Mouse (Mus musculus): ENCODE results near the gene Slx1b. TPM values are rescaled to one million over a fixed set of nuclear protein-coding genes. Genes with fewer than 3 reads are reported as not detected.

Slx1b gene
- 7.5 TPM for total RNA-seq (2023)

DNA sequence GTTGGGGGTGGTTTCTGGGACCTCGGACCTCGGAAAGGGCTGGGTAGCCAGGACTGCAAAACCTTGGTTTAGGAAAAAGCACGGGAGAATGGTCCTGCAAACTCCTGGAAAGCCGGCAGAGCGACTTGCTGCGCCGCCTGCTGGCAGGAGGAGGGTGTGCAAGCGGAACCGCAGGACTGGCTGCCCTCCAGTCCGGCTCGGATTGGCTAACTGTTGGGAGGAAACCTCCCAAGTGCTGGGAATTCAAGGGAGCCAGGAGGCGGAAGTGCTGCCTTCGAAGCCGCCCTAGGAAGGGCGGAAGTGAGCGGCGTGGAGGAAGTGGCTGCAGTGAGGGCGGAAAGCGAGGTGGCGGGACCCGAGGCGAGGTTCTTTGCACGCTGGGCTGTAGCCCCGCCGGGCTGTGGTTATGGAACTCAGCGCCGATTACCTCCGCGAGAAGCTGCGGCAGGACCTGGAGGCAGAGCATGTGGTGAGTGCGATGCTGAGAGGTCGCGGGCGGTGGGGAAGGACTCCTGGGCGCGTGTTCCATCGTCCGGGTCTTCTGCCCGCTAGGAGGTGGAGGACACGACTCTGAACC lies at the start of gene Slx1b:
Gene Slx1b (minus strand): TSS at position 154 of the 577 bp plus-strand sequence.

DNA sequence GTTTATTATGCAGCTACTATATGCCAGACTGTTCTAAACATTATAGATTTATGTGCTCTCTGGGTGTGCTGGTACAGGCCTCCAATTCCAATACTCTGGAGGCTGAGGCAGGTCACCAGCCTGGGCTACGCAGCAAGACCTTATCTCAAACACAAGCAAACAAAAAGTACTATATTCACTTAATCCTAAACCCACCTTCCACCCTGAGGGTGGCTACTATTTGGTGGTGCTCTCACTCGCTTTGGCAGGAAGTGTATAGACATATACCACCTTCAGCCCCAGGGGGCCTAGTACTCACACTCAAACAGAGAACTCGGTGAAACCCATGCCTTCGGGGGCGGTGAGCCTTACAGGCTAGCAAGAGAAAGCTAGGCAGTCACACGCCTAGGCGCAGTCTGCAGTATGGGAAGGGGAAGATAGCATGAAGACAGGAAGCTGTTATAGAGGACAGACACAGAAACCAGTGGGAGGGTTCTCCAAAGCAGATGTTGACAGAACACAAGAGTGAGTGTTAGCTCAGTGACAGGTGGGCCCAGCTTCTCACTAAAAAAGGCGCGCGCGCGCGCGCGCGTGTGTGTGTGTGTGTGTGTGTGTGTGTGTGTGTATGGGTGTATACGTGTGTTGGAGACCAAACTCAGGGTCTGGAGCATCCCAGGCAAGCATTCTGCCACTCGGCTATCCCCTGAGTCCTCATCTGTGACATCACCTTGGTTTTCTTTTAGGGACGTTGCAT lies 12.0 kb upstream of the Slx1b start, which contains the start of gene Coro1a:
Gene Coro1a (minus strand): TSS at position 346 of the 733 bp plus-strand sequence.

DNA sequence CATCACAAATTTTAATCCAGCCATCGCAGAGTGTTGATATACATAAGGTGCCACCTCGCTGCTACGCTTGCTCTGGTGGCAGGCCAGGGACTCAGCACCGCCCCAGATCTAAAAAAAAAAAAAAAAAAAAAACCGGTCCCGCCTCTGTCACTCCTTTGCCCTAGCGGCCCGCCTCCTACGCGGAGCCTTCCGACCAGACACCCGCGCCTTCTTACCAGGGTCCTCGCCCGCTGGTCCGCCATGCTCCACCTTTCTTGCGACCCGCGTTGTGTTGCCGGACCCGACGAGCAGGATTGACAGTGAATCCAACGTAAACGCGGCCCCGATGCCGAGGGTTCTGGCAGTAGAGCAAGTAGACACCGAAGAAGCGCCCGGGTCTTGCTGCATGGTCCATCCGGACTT lies 373 bp downstream of the Slx1b start, which contains the start of gene Bola2:
Gene Bola2 (plus strand): TSS at position 192 of the 402 bp plus-strand sequence.

DNA sequence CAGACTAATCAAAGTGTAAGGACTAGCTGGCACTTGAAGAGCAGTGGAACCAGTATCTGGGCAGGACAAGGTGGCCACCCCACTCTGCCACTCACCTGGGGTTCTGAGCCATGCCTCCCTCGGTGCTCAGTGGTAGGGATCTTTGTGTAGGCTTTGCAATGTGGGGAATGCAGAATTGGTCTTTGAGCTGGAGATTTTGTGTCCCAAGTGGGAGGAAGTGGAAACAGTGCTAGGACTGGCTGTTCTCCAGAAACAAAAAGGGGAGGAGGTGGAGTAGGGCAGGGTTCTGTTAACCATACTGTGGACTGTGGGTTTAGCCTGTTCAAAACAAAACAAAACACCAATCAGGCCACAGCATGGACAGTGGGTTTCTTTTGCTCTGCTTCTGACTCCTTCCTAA lies 19.4 kb downstream of the Slx1b start, which contains the start of gene Sult1a1:
Gene Sult1a1 (minus strand): TSS at position 226 of the 400 bp plus-strand sequence.

DNA sequence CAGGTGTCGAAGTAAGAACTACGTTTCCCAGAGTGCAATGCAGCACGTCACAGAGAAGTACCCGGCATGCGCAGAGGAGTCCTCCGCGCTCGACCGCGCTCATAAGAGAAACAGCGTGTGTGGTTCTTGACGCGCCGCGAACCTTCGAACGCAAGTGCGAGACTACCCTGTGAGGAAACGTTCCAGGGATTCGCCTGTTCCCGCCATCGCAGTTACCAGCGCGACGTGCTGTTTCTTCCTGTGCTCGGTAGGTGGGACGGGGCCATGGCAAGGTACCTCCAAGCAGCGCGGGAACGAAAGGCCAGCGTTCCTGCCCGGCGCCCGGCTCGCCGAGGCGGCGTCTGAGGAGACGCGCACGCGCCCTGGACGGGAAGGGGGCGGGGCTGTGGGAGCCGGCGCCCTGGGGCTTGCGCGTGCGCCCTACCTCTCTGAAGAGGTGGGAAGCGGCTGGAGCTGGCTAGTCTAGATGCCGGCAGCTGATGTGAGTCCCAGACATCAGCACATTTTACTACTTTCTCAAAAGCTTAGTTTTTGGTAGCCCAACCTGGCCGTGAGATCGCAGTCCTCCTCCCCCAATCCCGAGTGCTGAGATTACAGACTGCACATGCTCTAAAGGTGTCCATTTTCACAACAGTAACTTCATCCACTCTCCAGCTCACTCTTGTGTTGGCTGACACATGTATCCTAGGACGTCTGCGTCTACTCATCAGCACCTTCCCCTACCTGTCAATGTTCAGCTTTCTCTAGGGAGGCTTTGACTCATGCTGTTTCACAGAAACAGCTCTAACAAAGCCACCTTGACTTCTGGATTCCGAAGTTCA lies 46.1 kb downstream of the Slx1b start, which contains the start of gene Sgf29:
Gene Sgf29 (plus strand): TSS at position 79 of the 821 bp plus-strand sequence.

Other genes with a start within 250 kb of the Slx1b start
- gene Atp2a1, start 232.7 kb downstream of the Slx1b start, total RNA-seq (2023), result 1.3 TPM
- gene Sh2b1, start 220.4 kb downstream of the Slx1b start, total RNA-seq (2023), result 93.6 TPM
- 43.1 TPM for gene Tufm, start 208.4 kb downstream of the Slx1b start, total RNA-seq (2023)
- 201 TPM for gene Atxn2l, start 192.3 kb downstream of the Slx1b start, total RNA-seq (2023)
- gene Eif3c, start 129.4 kb downstream of the Slx1b start, total RNA-seq (2023), result 132 TPM
- gene Apobr, start 110.8 kb downstream of the Slx1b start, total RNA-seq (2023), result 3.3 TPM
- 99.4 TPM for gene Cln3, start 110.0 kb downstream of the Slx1b start, total RNA-seq (2023)
- gene Il27, start 100.8 kb downstream of the Slx1b start, total RNA-seq (2023), result not detected
- gene Nupr1, start 64.9 kb downstream of the Slx1b start, total RNA-seq (2023), result not detected
- gene Sgf29, start 46.5 kb downstream of the Slx1b start, total RNA-seq (2023), result 56.0 TPM
- not detected for gene Sult1a1, start 19.4 kb downstream of the Slx1b start, total RNA-seq (2023)
- gene Bola2, start 383 bp downstream of the Slx1b start, total RNA-seq (2023), result 174 TPM
- 1,247 TPM for gene Coro1a, start 12.0 kb upstream of the Slx1b start, total RNA-seq (2023)
- gene Mapk3, start 63.8 kb upstream of the Slx1b start, total RNA-seq (2023), result 42.7 TPM
- gene Gdpd3, start 70.5 kb upstream of the Slx1b start, total RNA-seq (2023), result 4.1 TPM
- 232 TPM for gene Ypel3, start 81.2 kb upstream of the Slx1b start, total RNA-seq (2023)
- 7.7 TPM for gene Tbx6, start 85.7 kb upstream of the Slx1b start, total RNA-seq (2023)
- gene Ppp4c, start 96.7 kb upstream of the Slx1b start, total RNA-seq (2023), result 228 TPM
- not detected for gene Fam57b, start 101.9 kb upstream of the Slx1b start, total RNA-seq (2023)
- not detected for gene 4930451I11Rik, start 135.9 kb upstream of the Slx1b start, total RNA-seq (2023)
- gene Doc2a, start 151.6 kb upstream of the Slx1b start, total RNA-seq (2023), result not detected
- 31.9 TPM for gene Hirip3, start 166.2 kb upstream of the Slx1b start, total RNA-seq (2023)
- gene Ino80e, start 166.6 kb upstream of the Slx1b start, total RNA-seq (2023), result 55.6 TPM
- gene Taok2, start 188.9 kb upstream of the Slx1b start, total RNA-seq (2023), result 95.7 TPM
- 26.0 TPM for gene Tmem219, start 227.1 kb upstream of the Slx1b start, total RNA-seq (2023)
- gene Kctd13, start 233.1 kb upstream of the Slx1b start, total RNA-seq (2023), result 36.8 TPM